Mouse (Mus musculus) heart, embryonic 16.5 days (tissue): ENCODE results near the gene Itpr1. TPM values are rescaled to one million over a fixed set of nuclear protein-coding genes. Genes with fewer than 3 reads are reported as not detected.
A peak's percentile ranks its signal among the peaks of the same experiment; 100 is the strongest.

ENCODE experiments used
- ATAC-seq: fragments of 200-750 bp; cut with Nextera tagmentation; replicated peaks from 2 replicates; pipeline ENCODE4 v1.8.0; 2017; ENCODE audit warnings: moderate number of reproducible peaks; ENCODE audit not compliant: insufficient read depth, low FRiP score; ENCODE audit errors: extremely low read depth
- H3K27ac ChIP-seq: fragments of 300-500 bp; sonication (generic); 2 replicates; pipeline ENCODE4 v1.5.1; 2014; ENCODE audit warnings: mild to moderate bottlenecking, low read length, control low read depth, moderate library complexity
- H3K27me3 ChIP-seq: fragments of 300-500 bp; sonication (generic); 2 replicates; pipeline ENCODE4 v1.6.1; 2014; ENCODE audit warnings: low read length, mixed read lengths; ENCODE audit not compliant: control insufficient read depth, insufficient read depth
- H3K36me3 ChIP-seq: fragments of 300-500 bp; sonication (generic); 2 replicates; pipeline ENCODE4 v1.6.1; 2014; ENCODE audit not compliant: control insufficient read depth, insufficient read depth
- H3K4me1 ChIP-seq: fragments of 300-500 bp; sonication (generic); 2 replicates; pipeline ENCODE4 v1.6.1; 2014; ENCODE audit warnings: low read length, mixed read lengths; ENCODE audit not compliant: control insufficient read depth, insufficient read depth
- H3K4me2 ChIP-seq: fragments of 300-500 bp; sonication (generic); 2 replicates; pipeline ENCODE4 v1.6.1; 2014; ENCODE audit warnings: low read depth, mild to moderate bottlenecking, control low read depth, low read length
- H3K4me3 ChIP-seq: fragments of 300-500 bp; sonication (generic); 2 replicates; pipeline ENCODE4 v1.5.1; 2014; ENCODE audit warnings: mild to moderate bottlenecking, control low read depth, low read length
- H3K9ac ChIP-seq: fragments of 300-500 bp; sonication (generic); 2 replicates; pipeline ENCODE4 v1.6.1; 2014; ENCODE audit warnings: low read length, control low read depth
- H3K9me3 ChIP-seq: fragments of 300-500 bp; sonication (generic); replicated peaks from 2 replicates; pipeline ENCODE4 v1.6.1; 2016; ENCODE audit warnings: low read length; ENCODE audit not compliant: control insufficient read depth
- WGBS: fragments of 180-500 bp; shearing (Covaris S2); extraction: QIAGEN DNeasy Blood & Tissue Kit; methylation state at CpG from one replicate; pipeline ENCODE4 v1.1.7; 2014; 5-methylcytosine and 5-hydroxymethylcytosine counted together
- polyA plus RNA-seq: library from polyadenylated mRNA; unstranded; fragments of >200 nt; fragmentation: Nextera tagmentation; extraction: Ambion mirVana; gene quantifications from 2 replicates; pipeline ENCODE4 v1.2.1, GENCODE M21; 2015

Itpr1 gene
- polyA plus RNA-seq, 1 experiment from 2014 or later: 10.8 TPM

GRCm38 (mm10) chr6:108517241-108517981 is 304.5 kb downstream of the Itpr1 start:
- WGBS: 75% methylated on average over 12 of the region's 12 CpGs
- no peak for ATAC-seq
- Histone ChIP-seq H3K9me3 (no peaks in the 10 kb centered on the region), H3K4me2 (no peak overlapping the region), H3K27me3 (no peaks in the 10 kb centered on the region), H3K9ac (no peak overlapping the region), H3K4me1 (peaks cover 13% of the 10 kb centered on the region), H3K27ac (no peak overlapping the region), H3K4me3 (no peak overlapping the region), H3K36me3 (peaks cover 16% of the 10 kb centered on the region)

- Histone ChIP-seq H3K4me2 (no peak overlapping the region), H3K27ac (no peak overlapping the region), H3K4me3 (no peak overlapping the region), H3K27me3 (no peaks in the 10 kb centered on the region), H3K9ac (no peak overlapping the region), H3K4me1 (peaks cover 13% of the 10 kb centered on the region), H3K9me3 (no peaks in the 10 kb centered on the region), H3K36me3 (peaks cover 16% of the 10 kb centered on the region)
- ATAC-seq: no peak
- 83% methylated on average over 1 of the region's 1 CpGs for WGBS
Observed at GRCm38 (mm10) chr6:108517986-108518385, 305.1 kb downstream of the Itpr1 start.

GRCm38 (mm10) chr6:108518552-108518951 is 305.7 kb downstream of the Itpr1 start:
- Histone ChIP-seq H3K4me1 (peaks cover 13% of the 10 kb centered on the region), H3K9ac (no peak overlapping the region), H3K27ac (no peak overlapping the region), H3K27me3 (no peaks in the 10 kb centered on the region), H3K4me3 (no peak overlapping the region), H3K9me3 (no peaks in the 10 kb centered on the region), H3K4me2 (no peak overlapping the region), H3K36me3 (peaks cover 22% of the 10 kb centered on the region)
- ATAC-seq: no peak
- WGBS: 70% methylated on average over 14 of the region's 14 CpGs

GRCm38 (mm10) chr6:108519327-108519726 is 306.4 kb downstream of the Itpr1 start:
- Histone ChIP-seq H3K4me2 (no peak overlapping the region), H3K4me3 (no peak overlapping the region), H3K27me3 (no peaks in the 10 kb centered on the region), H3K27ac (no peak overlapping the region), H3K9ac (no peak overlapping the region), H3K9me3 (no peaks in the 10 kb centered on the region), H3K4me1 (peaks cover 18% of the 10 kb centered on the region), H3K36me3 (peaks cover 29% of the 10 kb centered on the region)
- ATAC-seq: no peak
- WGBS: 92% methylated on average over 9 of the region's 9 CpGs

- peak; percentile 76 for ATAC-seq
- peaks cover 24% of the 10 kb centered on the region for H3K36me3 ChIP-seq
- H3K4me2 ChIP-seq: no peak overlapping the region
- peaks cover 11% of the 10 kb centered on the region for H3K4me1 ChIP-seq
- no peak overlapping the region for H3K9ac ChIP-seq
- H3K9me3 ChIP-seq: no peaks in the 10 kb centered on the region
- H3K4me3 ChIP-seq: no peak overlapping the region
- H3K27me3 ChIP-seq: no peaks in the 10 kb centered on the region
- 74% methylated on average over 16 of the region's 16 CpGs for WGBS
- peak overlapping the region; percentile 60 for H3K27ac ChIP-seq
Observed at GRCm38 (mm10) chr6:108523956-108524616, 311.2 kb downstream of the Itpr1 start.

GRCm38 (mm10) chr6:108524617-108525010 is 311.7 kb downstream of the Itpr1 start:
- peaks cover 19% of the 10 kb centered on the region for H3K36me3 ChIP-seq

GRCm38 (mm10) chr6:108527560-108527959 is 314.7 kb downstream of the Itpr1 start:
- Histone ChIP-seq H3K27me3 (no peaks in the 10 kb centered on the region), H3K27ac (no peak overlapping the region), H3K9me3 (no peaks in the 10 kb centered on the region), H3K36me3 (peaks cover 15% of the 10 kb centered on the region), H3K4me1 (peaks cover 31% of the 10 kb centered on the region), H3K4me3 (no peak overlapping the region), H3K9ac (no peak overlapping the region), H3K4me2 (no peak overlapping the region)
- no peak for ATAC-seq
- WGBS: 75% methylated on average over 3 of the region's 3 CpGs

More at GRCm38 (mm10) chr6:108524617-108525010, 311.7 kb downstream of the Itpr1 start:
- Histone ChIP-seq H3K4me3 (no peak overlapping the region), H3K9me3 (no peaks in the 10 kb centered on the region), H3K4me1 (peaks cover 11% of the 10 kb centered on the region), H3K4me2 (no peak overlapping the region), H3K27me3 (no peaks in the 10 kb centered on the region), H3K27ac (no peak overlapping the region), H3K9ac (no peak overlapping the region)
- WGBS: 92% methylated on average over 10 of the region's 10 CpGs
- no peak for ATAC-seq

- no peak overlapping the region for H3K27ac ChIP-seq
- peaks cover 34% of the 10 kb centered on the region for H3K4me1 ChIP-seq
- H3K9ac ChIP-seq: no peak overlapping the region
- 0 out of 2 replicates have a peak, but pooled peaks have one; percentile 20 for ATAC-seq
- H3K27me3 ChIP-seq: no peaks in the 10 kb centered on the region
- H3K4me2 ChIP-seq: no peak overlapping the region
- H3K9me3 ChIP-seq: no peaks in the 10 kb centered on the region
- H3K4me3 ChIP-seq: no peak overlapping the region
- H3K36me3 ChIP-seq: peaks cover 15% of the 10 kb centered on the region
Observed at GRCm38 (mm10) chr6:108527993-108528392, 315.1 kb downstream of the Itpr1 start.

- Histone ChIP-seq H3K36me3 (peaks cover 4% of the 10 kb centered on the region), H3K4me1 (peaks cover 32% of the 10 kb centered on the region), H3K27me3 (no peaks in the 10 kb centered on the region), H3K27ac (no peak overlapping the region), H3K4me3 (no peak overlapping the region), H3K4me2 (no peak overlapping the region), H3K9me3 (no peaks in the 10 kb centered on the region), H3K9ac (no peak overlapping the region)
- 91% methylated on average over 3 of the region's 3 CpGs for WGBS
- ATAC-seq: no peak
Observed at GRCm38 (mm10) chr6:108529150-108529549, 316.3 kb downstream of the Itpr1 start.
